Mouse (Mus musculus): Measurements from ENCODE around the gene Dyrk1b. TPM values are rescaled to one million over a fixed set of nuclear protein-coding genes. Genes with fewer than 3 reads are reported as not detected.
A peak's percentile ranks its signal among the peaks of the same experiment; 100 is the strongest.
"Not testable (repeated sequence)": the region's sequence is repeated elsewhere in the genome, so short reads cannot be mapped to it uniquely, and the experiment has no call there.

Gene Dyrk1b
- total RNA-seq (2017) = 2.9 to 5.9 TPM (median 3.4 TPM) in 3 replicates

GRCm38 (mm10) chr7:28179228-28179627 lies at the start of gene Dyrk1b:
Gene Dyrk1b (plus strand): TSS chr7:28179469.
- ATAC-seq (replicated peaks; ENCODE audit: insufficient number of reproducible peaks, low FRiP score, low TSS enrichment, poor library complexity, severe bottlenecking) = peak; percentile 83

- ATAC-seq (replicated peaks; ENCODE audit: insufficient number of reproducible peaks, low FRiP score, low TSS enrichment, poor library complexity, severe bottlenecking) = no peak
Measured at GRCm38 (mm10) chr7:28137613-28138012, 41.7 kb upstream of the Dyrk1b start.

GRCm38 (mm10) chr7:28148263-28148662 lies 31.0 kb upstream of the Dyrk1b start:
- peak; percentile 51; the same call in 1 of the 2 replicates for ATAC-seq (replicated peaks; ENCODE audit: insufficient number of reproducible peaks, low FRiP score, low TSS enrichment, poor library complexity, severe bottlenecking)

GRCm38 (mm10) chr7:28149841-28150240 lies 29.4 kb upstream of the Dyrk1b start:
- ATAC-seq (replicated peaks; ENCODE audit: insufficient number of reproducible peaks, low FRiP score, low TSS enrichment, poor library complexity, severe bottlenecking) = no peak

GRCm38 (mm10) chr7:28151584-28152221 lies 27.6 kb upstream of the Dyrk1b start:
- ATAC-seq (replicated peaks; ENCODE audit: insufficient number of reproducible peaks, low FRiP score, low TSS enrichment, poor library complexity, severe bottlenecking) = no peak

GRCm38 (mm10) chr7:28153595-28153994 lies 25.7 kb upstream of the Dyrk1b start:
- not testable (repeated sequence) for ATAC-seq (replicated peaks; ENCODE audit: insufficient number of reproducible peaks, low FRiP score, low TSS enrichment, poor library complexity, severe bottlenecking)

- ATAC-seq (replicated peaks; ENCODE audit: insufficient number of reproducible peaks, low FRiP score, low TSS enrichment, poor library complexity, severe bottlenecking) = no peak
Measured at GRCm38 (mm10) chr7:28159292-28159691, 20.0 kb upstream of the Dyrk1b start.

GRCm38 (mm10) chr7:28159893-28160292 lies 19.4 kb upstream of the Dyrk1b start:
- ATAC-seq (replicated peaks; ENCODE audit: insufficient number of reproducible peaks, low FRiP score, low TSS enrichment, poor library complexity, severe bottlenecking) = no peak

GRCm38 (mm10) chr7:28161163-28161749 lies 18.0 kb upstream of the Dyrk1b start:
- no peak for ATAC-seq (replicated peaks; ENCODE audit: insufficient number of reproducible peaks, low FRiP score, low TSS enrichment, poor library complexity, severe bottlenecking)

GRCm38 (mm10) chr7:28165406-28165805 lies 13.9 kb upstream of the Dyrk1b start:
- ATAC-seq (replicated peaks; ENCODE audit: insufficient number of reproducible peaks, low FRiP score, low TSS enrichment, poor library complexity, severe bottlenecking) = no peak

GRCm38 (mm10) chr7:28168320-28169115 lies 10.8 kb upstream of the Dyrk1b start:
- ATAC-seq (replicated peaks; ENCODE audit: insufficient number of reproducible peaks, low FRiP score, low TSS enrichment, poor library complexity, severe bottlenecking) = peak; percentile 63

- ATAC-seq (replicated peaks; ENCODE audit: insufficient number of reproducible peaks, low FRiP score, low TSS enrichment, poor library complexity, severe bottlenecking) = peak; percentile 79
Measured at GRCm38 (mm10) chr7:28169489-28170422, 9.5 kb upstream of the Dyrk1b start, which contains the start of gene Fbl. Gene Fbl (plus strand): TSS chr7:28169710.

GRCm38 (mm10) chr7:28175358-28175757 lies 3.9 kb upstream of the Dyrk1b start:
- no peak for ATAC-seq (replicated peaks; ENCODE audit: insufficient number of reproducible peaks, low FRiP score, low TSS enrichment, poor library complexity, severe bottlenecking)

GRCm38 (mm10) chr7:28179741-28180377 lies 590 bp downstream of the Dyrk1b start:
- ATAC-seq (replicated peaks; ENCODE audit: insufficient number of reproducible peaks, low FRiP score, low TSS enrichment, poor library complexity, severe bottlenecking) = peak; percentile 81

- no peak for ATAC-seq (replicated peaks; ENCODE audit: insufficient number of reproducible peaks, low FRiP score, low TSS enrichment, poor library complexity, severe bottlenecking)
Measured at GRCm38 (mm10) chr7:28180890-28181289, 1.6 kb downstream of the Dyrk1b start.

- ATAC-seq (replicated peaks; ENCODE audit: insufficient number of reproducible peaks, low FRiP score, low TSS enrichment, poor library complexity, severe bottlenecking) = no peak
Measured at GRCm38 (mm10) chr7:28181376-28181775, 2.1 kb downstream of the Dyrk1b start.

- no peak for ATAC-seq (replicated peaks; ENCODE audit: insufficient number of reproducible peaks, low FRiP score, low TSS enrichment, poor library complexity, severe bottlenecking)
Measured at GRCm38 (mm10) chr7:28182320-28182719, 3.1 kb downstream of the Dyrk1b start.

- ATAC-seq (replicated peaks; ENCODE audit: insufficient number of reproducible peaks, low FRiP score, low TSS enrichment, poor library complexity, severe bottlenecking) = no peak
Measured at GRCm38 (mm10) chr7:28185884-28186283, 6.6 kb downstream of the Dyrk1b start.

Data from monocyte, adult 5-6 weeks (primary cell).